Mouse (Mus musculus): Measurements from ENCODE around the gene Mymx. TPM values are rescaled to one million over a fixed set of nuclear protein-coding genes. Genes with fewer than 3 reads are reported as not detected.

The Mymx gene
- total RNA-seq, 1 experiment from 2014 or later, result 0.44 TPM

DNA sequence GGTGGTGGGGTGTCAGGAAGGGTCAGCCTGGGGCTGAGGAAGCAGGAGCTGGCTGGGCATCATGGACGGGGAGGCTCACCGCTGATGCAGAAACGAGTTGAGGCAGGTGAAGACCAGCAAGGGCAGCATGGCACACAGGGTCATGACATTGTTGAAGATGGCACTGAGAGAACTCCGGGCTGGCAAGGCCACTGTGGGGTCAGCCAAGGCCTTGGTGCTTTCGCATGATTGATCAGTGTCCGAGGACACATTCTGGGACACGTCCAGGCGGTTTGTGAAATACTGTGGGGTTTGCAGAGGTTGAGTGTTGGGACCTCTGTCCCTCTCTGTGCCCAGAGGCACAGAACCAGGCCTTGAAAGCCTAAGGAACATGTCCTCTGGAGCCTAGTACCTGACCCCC is 12.1 kb downstream of the Mymx start:
- peak; percentile 90 for DNase-seq

DNA sequence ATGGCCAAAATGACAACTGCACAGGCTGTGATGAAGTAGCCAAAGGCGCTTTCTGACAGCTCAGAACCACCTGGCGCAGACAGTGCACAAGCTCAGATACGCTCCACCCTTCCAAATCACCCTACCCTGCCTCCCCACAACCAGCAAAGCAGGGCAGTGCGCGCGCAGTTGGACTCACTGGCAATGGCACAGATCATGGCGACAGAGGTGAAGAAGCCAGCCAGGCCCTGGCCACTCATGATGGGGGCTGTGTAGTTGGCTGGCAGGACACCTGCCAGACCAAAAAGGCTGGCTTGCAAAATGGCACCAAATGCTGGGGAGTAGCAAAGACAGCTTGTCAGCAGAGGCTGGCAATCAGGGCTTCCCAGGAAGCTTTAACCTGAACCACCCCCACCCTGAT is 12.7 kb downstream of the Mymx start:
- DNase-seq, result peak; percentile 71

- DNase-seq, result no peak
Observed at GRCm38 (mm10) chr17:45588370-45588769, 13.5 kb downstream of the Mymx start.

GRCm38 (mm10) chr17:45586449-45586837 is 15.5 kb downstream of the Mymx start:
- peak; percentile 60 for DNase-seq

GRCm38 (mm10) chr17:45585725-45586448 is 16.0 kb downstream of the Mymx start:
- peak; percentile 26 for DNase-seq

GRCm38 (mm10) chr17:45584939-45585678 is 16.8 kb downstream of the Mymx start:
- DNase-seq, result peak; percentile 92

DNA sequence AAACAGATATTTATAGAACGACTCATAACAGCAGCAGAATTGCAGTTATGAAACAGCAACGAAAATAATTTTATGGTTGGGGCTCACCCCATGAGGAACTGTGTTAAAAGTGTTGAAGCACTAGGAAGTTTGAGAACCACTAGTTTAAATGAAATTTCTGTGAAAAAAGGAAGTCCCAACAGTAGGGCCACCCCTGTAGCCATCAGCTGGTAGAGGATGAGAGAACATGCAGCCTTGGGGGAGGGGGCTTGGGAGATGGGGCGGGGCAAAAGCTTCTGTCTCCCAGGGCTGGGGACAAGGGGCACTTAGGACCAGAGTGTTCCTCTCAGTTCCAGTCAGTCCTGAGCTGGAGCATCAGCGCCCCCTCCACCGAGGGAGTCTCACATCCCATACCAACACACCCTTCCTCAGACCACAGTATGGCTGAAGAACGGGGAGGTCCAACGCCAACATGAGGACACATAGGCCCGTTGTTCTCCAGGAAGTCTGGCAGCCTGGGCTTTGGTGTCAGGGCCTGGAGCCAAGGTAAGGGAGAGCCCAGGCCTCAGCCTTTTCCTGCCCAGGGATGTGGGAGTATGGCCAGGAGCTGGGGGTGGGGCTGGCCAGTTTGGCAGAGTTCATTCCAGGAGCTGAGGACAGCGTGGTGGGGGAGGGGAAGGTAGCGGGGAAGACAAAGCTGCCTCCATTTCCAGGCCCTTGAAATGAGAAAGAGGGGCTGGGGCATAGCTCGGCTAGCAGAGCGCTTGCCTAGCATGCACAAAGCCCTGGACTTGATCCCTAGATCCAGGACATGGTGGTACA is 17.6 kb downstream of the Mymx start:
- DNase-seq, result peak; percentile 92

- no peak for DNase-seq
Observed at GRCm38 (mm10) chr17:45582715-45583355, 19.1 kb downstream of the Mymx start.

DNA sequence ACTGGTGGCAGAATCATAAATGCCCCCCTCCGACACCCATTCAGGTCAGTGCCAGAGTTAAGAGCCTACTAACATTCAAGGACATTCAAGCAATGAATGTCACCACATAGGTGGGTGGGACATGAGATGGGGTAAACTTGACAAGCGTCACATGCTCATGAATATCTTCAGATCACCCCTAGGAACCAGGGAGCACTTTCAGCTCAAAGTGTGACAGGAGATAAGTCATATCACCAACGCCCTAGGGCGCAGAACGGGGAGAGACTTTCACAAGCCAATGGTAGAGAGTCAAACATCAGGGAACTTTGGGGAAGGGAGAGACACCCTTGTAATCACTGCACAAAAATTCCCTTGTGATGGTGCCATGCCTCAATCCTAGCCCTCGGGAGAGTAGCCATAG is 19.7 kb downstream of the Mymx start:
- DNase-seq, result no peak

DNA sequence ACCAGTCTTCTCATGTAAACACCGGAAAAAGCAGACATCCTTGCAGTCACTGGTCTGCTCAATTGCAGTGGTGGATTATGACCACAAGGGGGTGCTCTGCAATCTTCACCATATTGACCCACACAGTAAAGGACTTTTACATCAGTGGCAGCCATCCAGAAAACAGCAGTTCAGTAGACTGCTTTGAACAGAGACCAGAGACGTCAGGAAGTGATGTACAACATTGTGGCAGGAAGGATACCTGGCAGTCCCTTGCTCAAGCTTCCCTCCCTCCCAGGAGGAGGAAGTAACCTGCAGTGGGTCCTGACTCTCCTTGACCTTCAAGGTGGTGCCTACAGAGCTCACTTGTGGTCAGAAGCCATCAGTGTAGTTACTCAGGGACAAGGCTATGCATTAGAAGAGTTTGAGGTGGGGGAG is 20.3 kb downstream of the Mymx start:
- DNase-seq, result peak; percentile 84

- peak; percentile 60 for DNase-seq
Observed at GRCm38 (mm10) chr17:45580958-45581477, 20.9 kb downstream of the Mymx start.

DNA sequence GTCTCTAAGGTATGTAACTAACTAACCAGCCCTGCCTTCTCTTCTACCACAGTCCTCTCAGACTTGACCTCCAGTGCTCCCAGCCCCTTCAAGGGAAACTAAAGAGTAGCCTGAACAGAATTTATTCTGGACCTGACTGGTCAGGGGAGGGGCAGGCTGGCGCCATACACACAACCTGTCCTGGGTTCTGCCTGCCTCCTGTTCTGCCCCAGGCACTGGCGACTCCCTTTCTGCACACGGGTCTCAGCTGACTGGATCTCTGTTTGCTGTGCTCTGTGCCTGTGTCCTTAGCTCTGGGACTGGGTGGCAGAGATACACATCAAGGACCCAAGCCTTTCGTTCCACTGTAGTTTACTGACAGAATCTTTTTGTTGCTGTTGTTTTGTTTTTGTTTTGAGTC is 22.3 kb downstream of the Mymx start:
- no peak for DNase-seq

- peak; percentile 49 for DNase-seq
Observed at GRCm38 (mm10) chr17:45578843-45579242, 23.1 kb downstream of the Mymx start.

- DNase-seq, result peak; percentile 9
Observed at GRCm38 (mm10) chr17:45578242-45578641, 23.7 kb downstream of the Mymx start.

GRCm38 (mm10) chr17:45575123-45575897 is 26.6 kb downstream of the Mymx start:
- DNase-seq, result peak; percentile 4

- DNase-seq, result peak; percentile 88
Observed at GRCm38 (mm10) chr17:45574129-45574761, 27.7 kb downstream of the Mymx start.

DNA sequence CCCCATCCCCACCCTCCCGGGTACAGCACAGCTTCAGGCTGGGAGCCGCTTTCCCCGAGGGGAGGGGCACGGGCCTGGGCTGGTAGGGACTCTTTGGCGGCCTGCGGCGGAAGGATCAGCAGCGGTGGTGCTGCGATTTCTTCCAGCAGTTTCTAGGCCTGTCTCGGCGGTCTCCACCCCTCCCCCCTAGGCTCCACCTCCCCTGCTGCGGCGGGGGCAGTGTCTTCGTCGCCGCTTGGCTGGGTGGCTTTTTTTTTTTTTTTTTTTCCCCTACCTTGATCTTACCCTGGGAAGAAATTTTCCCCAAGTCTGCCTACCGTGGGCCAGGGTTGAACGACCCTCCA is 28.1 kb downstream of the Mymx start:
- DNase-seq, result peak; percentile 98

- DNase-seq, result peak; percentile 99
Observed at GRCm38 (mm10) chr17:45573087-45573779, 28.7 kb downstream of the Mymx start, which contains the start of gene Hsp90ab1. Hsp90ab1 (minus strand) TSS chr17:45573271.

DNA sequence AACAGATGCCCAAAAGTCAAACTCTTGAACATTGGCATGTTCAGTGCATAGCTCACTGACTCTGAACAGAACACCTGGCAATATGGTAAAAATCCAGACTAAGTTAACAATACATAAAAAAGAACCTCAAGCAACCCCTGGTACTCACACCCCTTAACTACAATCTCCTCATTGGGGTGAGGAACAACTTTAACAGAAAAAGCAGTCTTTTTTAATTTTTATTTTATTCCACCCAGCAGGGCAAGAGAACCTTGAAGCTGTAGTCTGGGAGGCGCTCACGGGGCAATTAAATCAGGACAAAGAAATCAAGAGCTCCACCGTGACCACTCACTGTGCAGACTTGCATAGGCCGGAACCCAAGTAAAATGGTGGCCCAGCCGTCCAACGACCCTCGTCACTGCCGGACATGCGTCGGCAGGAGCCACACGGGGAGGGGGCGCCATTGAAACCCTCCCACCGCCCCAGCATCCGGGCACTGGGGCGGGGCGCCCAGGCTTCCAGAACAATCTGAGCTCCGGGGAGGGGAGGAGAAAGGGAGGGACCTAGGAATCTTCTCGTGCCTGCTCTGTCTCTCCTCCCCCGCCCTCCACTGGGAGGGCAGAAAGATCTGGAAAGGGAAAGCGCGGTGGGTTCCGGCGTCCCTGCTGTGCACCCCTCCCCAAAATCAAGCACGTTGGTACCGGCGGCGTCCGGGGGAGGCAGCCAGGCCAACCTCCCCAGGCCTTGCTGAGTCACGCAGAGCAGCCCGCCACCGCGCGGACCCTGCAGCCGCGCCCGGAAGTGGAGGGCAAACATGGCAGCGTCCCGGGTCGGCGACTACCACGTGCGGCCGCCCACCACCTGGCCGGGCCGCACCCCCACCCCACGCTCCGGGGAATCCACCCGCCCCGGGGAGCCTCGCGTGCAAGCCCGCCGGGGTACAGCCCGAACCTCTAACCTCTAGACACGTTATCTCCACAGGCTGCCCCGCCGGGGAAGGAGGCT is 29.5 kb downstream of the Mymx start:
- DNase-seq, result peak; percentile 89

All from adrenal gland, postnatal 14 days (tissue).